Mouse (Mus musculus) hindbrain, embryonic 14.5 days (tissue): ENCODE measurements around the gene Piwil4. TPM values are rescaled to one million over a fixed set of nuclear protein-coding genes. Genes with fewer than 3 reads are reported as not detected.

Experiments used
- ATAC-seq: fragments of 200-750 bp; cut with Nextera tagmentation; 2 replicates; pipeline ENCODE4 v1.8.0; 2017; ENCODE audit warnings: moderate number of reproducible peaks, mild to moderate bottlenecking, moderate TSS enrichment, moderate library complexity; ENCODE audit not compliant: low FRiP score
- DNase-seq: peaks from one replicate; pipeline ENCODE4 v3.0.0-alpha.2; 2015; ENCODE audit warnings: low spot score
- H3K27ac ChIP-seq: fragments of 300-500 bp; sonication (generic); 2 replicates; pipeline ENCODE4 v1.5.1; 2014; ENCODE audit warnings: mild to moderate bottlenecking, moderate library complexity
- H3K27me3 ChIP-seq: fragments of 300-500 bp; sonication (generic); 2 replicates; pipeline ENCODE4 v1.6.1; 2014; ENCODE audit warnings: mild to moderate bottlenecking, low read length, mixed read lengths; ENCODE audit not compliant: control insufficient read depth, insufficient read depth
- H3K36me3 ChIP-seq: fragments of 300-500 bp; sonication (generic); replicated peaks from 2 replicates; pipeline ENCODE4 v1.6.1; 2014; ENCODE audit not compliant: control insufficient read depth, insufficient read depth
- H3K4me1 ChIP-seq: fragments of 300-500 bp; sonication (generic); replicated peaks from 2 replicates; pipeline ENCODE4 v1.6.1; 2014; ENCODE audit warnings: antibody characterized with exemption, low read length, mixed read lengths; ENCODE audit not compliant: control insufficient read depth, insufficient read depth
- H3K4me2 ChIP-seq: fragments of 300-500 bp; sonication (generic); replicated peaks from 2 replicates; pipeline ENCODE4 v1.6.1; 2014; ENCODE audit warnings: mild to moderate bottlenecking, moderate library complexity
- H3K4me3 ChIP-seq: fragments of 300-500 bp; sonication (generic); replicated peaks from 2 replicates; pipeline ENCODE4 v1.5.1; 2014; ENCODE audit warnings: mild to moderate bottlenecking, low read length
- H3K9ac ChIP-seq: fragments of 300-500 bp; sonication (generic); 2 replicates; pipeline ENCODE4 v1.6.1; 2014
- H3K9me3 ChIP-seq: fragments of 300-500 bp; sonication (generic); 2 replicates; pipeline ENCODE4 v1.6.1; 2016; ENCODE audit warnings: low read length; ENCODE audit not compliant: control insufficient read depth
- WGBS: fragments of 180-500 bp; shearing (Covaris S2); extraction: QIAGEN DNeasy Blood & Tissue Kit; methylation state at CpG from one replicate; pipeline ENCODE4 v1.1.7; 2014; 5-methylcytosine and 5-hydroxymethylcytosine counted together
- polyA plus RNA-seq: library from polyadenylated mRNA; unstranded; fragments of >200 nt; fragmentation: Nextera tagmentation; extraction: Ambion mirVana; gene quantifications from 2 replicates; pipeline ENCODE4 v1.2.1, GENCODE M21; 2014

Piwil4 gene
- polyA plus RNA-seq, 1 experiment from 2014 or later: 0.27 TPM

- WGBS: 25% methylated on average over 7 of the region's 7 CpGs
- no peak overlapping the region for H3K4me2 ChIP-seq
These were observed 24.2 kb upstream of the Piwil4 start for GRCm38 (mm10) chr9:14764765-14765164.

GRCm38 (mm10) chr9:14759261-14759660, 18.7 kb upstream of the Piwil4 start:
- Histone ChIP-seq H3K27me3 (no peaks in the 10 kb centered on the region), H3K36me3 (no peaks in the 10 kb centered on the region), H3K9ac (no peak overlapping the region), H3K27ac (no peak overlapping the region), H3K4me2 (no peak overlapping the region), H3K4me3 (no peak overlapping the region), H3K4me1 (no peaks in the 10 kb centered on the region), H3K9me3 (no peaks in the 10 kb centered on the region)
- ATAC-seq (no peak), DNase-seq (no peak)

More at GRCm38 (mm10) chr9:14764765-14765164, 24.2 kb upstream of the Piwil4 start:
- H3K27me3 ChIP-seq: no peaks in the 10 kb centered on the region
- no peak overlapping the region for H3K9ac ChIP-seq
- no peaks in the 10 kb centered on the region for H3K36me3 ChIP-seq
- H3K27ac ChIP-seq: no peak overlapping the region
- no peaks in the 10 kb centered on the region for H3K4me1 ChIP-seq
- DNase-seq (peak; percentile 75), ATAC-seq (peak; percentile 53; the same call in 1 of the 2 replicates)
- no peak overlapping the region for H3K4me3 ChIP-seq
- H3K9me3 ChIP-seq: no peaks in the 10 kb centered on the region

GRCm38 (mm10) chr9:14758590-14758989, 18.1 kb upstream of the Piwil4 start:
- ATAC-seq (no peak), DNase-seq (no peak)
- no peaks in the 10 kb centered on the region for H3K27me3 ChIP-seq
- no peak overlapping the region for H3K9ac ChIP-seq
- no peak overlapping the region for H3K4me3 ChIP-seq
- H3K4me2 ChIP-seq: no peak overlapping the region
- 78% methylated on average over 7 of the region's 7 CpGs for WGBS
- no peaks in the 10 kb centered on the region for H3K36me3 ChIP-seq
- H3K9me3 ChIP-seq: no peaks in the 10 kb centered on the region
- no peaks in the 10 kb centered on the region for H3K4me1 ChIP-seq
- H3K27ac ChIP-seq: no peak overlapping the region

- H3K9ac ChIP-seq: no peak overlapping the region
- no peaks in the 10 kb centered on the region for H3K36me3 ChIP-seq
- ATAC-seq (no peak), DNase-seq (no peak)
- H3K4me3 ChIP-seq: no peak overlapping the region
- H3K27ac ChIP-seq: no peak overlapping the region
- H3K4me2 ChIP-seq: no peak overlapping the region
- H3K4me1 ChIP-seq: peaks cover 11% of the 10 kb centered on the region; the same call in 1 of the 2 replicates
- H3K9me3 ChIP-seq: no peaks in the 10 kb centered on the region
- 84% methylated on average over 3 of the region's 3 CpGs for WGBS
- H3K27me3 ChIP-seq: peaks cover 13% of the 10 kb centered on the region
These were observed 13.9 kb upstream of the Piwil4 start for GRCm38 (mm10) chr9:14754469-14754868.

GRCm38 (mm10) chr9:14753947-14754346, 13.4 kb upstream of the Piwil4 start:
- peaks cover 13% of the 10 kb centered on the region for H3K27me3 ChIP-seq
- no peak overlapping the region for H3K27ac ChIP-seq
- H3K9ac ChIP-seq: no peak overlapping the region
- H3K36me3 ChIP-seq: no peaks in the 10 kb centered on the region
- peaks cover 11% of the 10 kb centered on the region; the same call in 1 of the 2 replicates for H3K4me1 ChIP-seq
- H3K4me2 ChIP-seq: no peak overlapping the region
- H3K9me3 ChIP-seq: no peaks in the 10 kb centered on the region
- no peak overlapping the region for H3K4me3 ChIP-seq
- ATAC-seq (no peak), DNase-seq (no peak)

DNA sequence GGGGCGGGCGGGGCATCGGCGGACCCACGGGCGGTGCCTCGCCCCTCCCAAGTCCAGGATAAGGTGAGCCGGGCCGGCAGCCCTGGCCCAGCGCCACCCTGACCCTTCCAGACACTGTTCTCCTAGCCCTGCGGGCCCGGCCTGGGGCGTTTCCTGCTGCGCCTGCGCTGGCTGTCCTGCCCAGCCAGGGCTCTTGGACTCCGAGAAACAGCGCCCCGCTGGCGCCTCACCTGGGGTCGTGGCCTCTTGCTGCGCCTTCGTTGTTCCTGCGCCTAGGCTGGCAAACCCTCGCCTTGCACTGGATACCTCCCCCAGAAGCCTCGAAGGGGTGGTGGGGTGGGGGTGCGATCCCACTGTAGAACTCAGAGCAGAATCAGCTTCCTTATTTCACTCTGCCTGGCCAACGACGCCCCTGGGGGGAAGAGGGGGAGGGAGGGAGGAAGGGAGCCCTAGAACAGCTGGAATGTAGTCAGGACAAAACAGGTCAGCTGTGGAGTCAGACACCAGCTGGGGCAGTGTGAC, 11.5 kb upstream of the Piwil4 start, which contains the start of gene Fut4:
Gene Fut4, minus strand, starts transcription at position 393 of the 522 bp plus-strand sequence.
- ATAC-seq (no peak; the same call in 1 of the 2 replicates), DNase-seq (peak; percentile 40)
- Histone ChIP-seq H3K27ac (no peak within 1 kb of the TSS), H3K4me1 (peaks cover 11% of the 10 kb centered on the region; the same call in 1 of the 2 replicates), H3K4me3 (peak within 1 kb of the TSS; percentile 53), H3K9ac (peak within 1 kb of the TSS; percentile 74), H3K9me3 (no peaks in the 10 kb centered on the region), H3K27me3 (peaks cover 13% of the 10 kb centered on the region), H3K36me3 (no peaks in the 10 kb centered on the region), H3K4me2 (peak within 1 kb of the TSS; percentile 93)
- WGBS: under 1% methylated on average over 24 of the region's 28 CpGs

DNA sequence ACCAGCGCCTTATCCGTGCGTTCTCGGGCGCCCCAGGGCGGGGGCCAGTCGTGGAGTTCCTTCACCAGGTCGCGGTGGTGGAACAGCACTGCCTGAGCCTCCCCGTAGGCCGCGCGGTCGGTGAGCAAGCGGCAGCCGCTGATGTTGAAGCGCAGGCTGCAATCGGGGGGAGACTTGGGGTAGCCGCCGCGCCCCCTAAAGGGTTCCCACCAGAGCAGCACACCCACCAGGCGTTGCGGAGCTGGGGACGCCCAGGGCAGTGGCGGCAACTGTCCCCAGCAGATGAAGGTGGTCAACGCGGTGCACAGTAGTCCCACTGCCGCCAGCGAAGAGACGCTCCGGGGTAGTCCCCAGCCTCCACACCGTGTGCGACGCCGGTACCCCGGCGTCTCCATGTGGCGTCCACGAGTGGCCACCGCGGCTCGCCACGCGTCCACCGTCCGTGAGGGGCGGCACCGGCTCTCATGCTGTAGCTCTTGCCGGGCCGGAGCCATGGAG, 11.0 kb upstream of the Piwil4 start:
- H3K4me2 ChIP-seq: peak overlapping the region; percentile 93
- 1% methylated on average over 39 of the region's 50 CpGs for WGBS
- DNase-seq (no peak), ATAC-seq (peak; percentile 80)
- H3K4me3 ChIP-seq: peak overlapping the region; percentile 53
- H3K4me1 ChIP-seq: peaks cover 11% of the 10 kb centered on the region; the same call in 1 of the 2 replicates
- no peaks in the 10 kb centered on the region for H3K36me3 ChIP-seq
- peaks cover 13% of the 10 kb centered on the region for H3K27me3 ChIP-seq
- peak overlapping the region; percentile 74 for H3K9ac ChIP-seq
- H3K27ac ChIP-seq: no peak overlapping the region
- no peaks in the 10 kb centered on the region for H3K9me3 ChIP-seq

DNA sequence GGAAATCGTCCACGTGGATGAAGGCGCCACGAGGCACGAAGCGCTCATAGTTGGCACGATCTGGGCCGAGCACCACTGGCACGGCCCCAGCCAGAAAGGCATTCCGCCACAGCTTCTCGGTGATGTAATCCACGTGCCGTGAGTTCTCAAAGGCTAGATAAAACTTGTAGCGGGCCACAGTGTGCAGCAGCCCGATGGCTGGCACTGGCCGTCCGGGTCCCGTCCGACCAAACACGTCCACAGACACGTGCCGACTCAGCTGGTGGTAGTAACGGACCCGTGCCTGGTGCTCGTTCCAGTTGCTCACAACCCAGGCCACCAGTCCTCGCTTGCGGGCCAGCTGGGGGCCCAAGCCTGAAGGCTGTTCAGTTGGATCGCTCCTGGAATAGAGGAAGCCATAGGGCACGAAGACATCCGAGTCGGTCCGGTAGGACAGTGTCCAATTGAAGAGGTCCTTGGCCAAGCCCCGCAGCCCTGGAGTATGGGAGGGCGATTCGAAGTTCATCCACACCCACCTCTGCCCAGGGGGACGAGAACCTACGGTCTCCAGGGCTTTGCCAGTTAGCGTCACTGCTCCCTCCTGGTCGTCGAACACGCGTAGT, 10.5 kb upstream of the Piwil4 start:
- H3K9me3 ChIP-seq: no peaks in the 10 kb centered on the region
- peak overlapping the region; percentile 74 for H3K9ac ChIP-seq
- H3K27me3 ChIP-seq: peaks cover 13% of the 10 kb centered on the region
- peak; percentile 3 for ATAC-seq
- no peak for DNase-seq
- no peaks in the 10 kb centered on the region for H3K36me3 ChIP-seq
- peak overlapping the region; percentile 93 for H3K4me2 ChIP-seq
- WGBS: 51% methylated on average over 42 of the region's 42 CpGs
- no peak overlapping the region for H3K27ac ChIP-seq
- H3K4me1 ChIP-seq: peaks cover 11% of the 10 kb centered on the region; the same call in 1 of the 2 replicates
- H3K4me3 ChIP-seq: peak overlapping the region; percentile 53

GRCm38 (mm10) chr9:14739498-14740150, 909 bp downstream of the Piwil4 start:
- H3K4me1 ChIP-seq: no peaks in the 10 kb centered on the region
- H3K4me2 ChIP-seq: no peak overlapping the region
- H3K27me3 ChIP-seq: no peaks in the 10 kb centered on the region
- H3K27ac ChIP-seq: no peak overlapping the region
- H3K36me3 ChIP-seq: no peaks in the 10 kb centered on the region
- no peak overlapping the region for H3K9ac ChIP-seq
- WGBS: 90% methylated on average over 4 of the region's 4 CpGs
- H3K4me3 ChIP-seq: no peak overlapping the region
- no peaks in the 10 kb centered on the region for H3K9me3 ChIP-seq
- DNase-seq (no peak), ATAC-seq (no peak)
